Mouse (Mus musculus): ENCODE data around the gene Pbld1. TPM values are rescaled to one million over a fixed set of nuclear protein-coding genes. Genes with fewer than 3 reads are reported as not detected.

The Pbld1 gene
- total and polyA plus RNA-seq, 3 experiments: 0.47 to 0.50 TPM; not detected in 1

GRCm38 (mm10) chr10:63024580-63024910, 35.4 kb upstream of the Pbld1 start:
- no peak for DNase-seq (ENCODE audit: low read depth, low spot score)
- Histone ChIP-seq H3K27ac (ENCODE audit: control insufficient read depth, low read depth, low read length) (peak overlapping the region; percentile 98), H3K79me2 (ENCODE audit: control insufficient read depth, insufficient read depth, low read length, poor library complexity) (peaks cover 37% of the 10 kb centered on the region), H3K4me1 (ENCODE audit: control insufficient read depth in 1 of 2, insufficient read depth in 2 of 2, low read length in 2 of 2) (peaks cover 2 to 12% of the 10 kb centered on the region in 2 experiments), H3K9ac (ENCODE audit: control insufficient read depth, low read depth, low read length, poor library complexity, severe bottlenecking) (peak overlapping the region; percentile 89), H3K27me3 (ENCODE audit: control insufficient read depth in 1 of 2, insufficient read depth in 2 of 2, low read length in 2 of 2) (no peaks in the 10 kb centered on the region), H3K9me3 (replicated peaks; ENCODE audit: insufficient read depth, low read length) (no peaks in the 10 kb centered on the region), H3K36me3 (ENCODE audit: control insufficient read depth in 1 of 2, insufficient read depth in 2 of 2, low read length in 2 of 2) (peaks cover 0 to 29% of the 10 kb centered on the region in 2 experiments; a peak in 2 of 4 replicates), H3K4me3 (ENCODE audit: control insufficient read depth in 1 of 2, insufficient read depth in 1 of 2, low read depth in 2 of 2, low read length in 2 of 2) (peak overlapping the region; percentile 79 to 81)
- TF ChIP-seq SIN3A (IDR thresholded peaks at IDR 0.05; ENCODE audit: low read length) (no peak), ZC3H11A (IDR thresholded peaks at IDR 0.05; ENCODE audit: low read depth, low read length) (no peak), POLR2AphosphoS2 (IDR thresholded peaks at IDR 0.05; ENCODE audit: low read length) (no peak), HCFC1 (IDR thresholded peaks at IDR 0.05; ENCODE audit: low read depth, low read length) (no peak), POLR2AphosphoS5 (IDR thresholded peaks at IDR 0.05; ENCODE audit: borderline replicate concordance, low read depth, low read length) (no peak), RAD21 (IDR thresholded peaks at IDR 0.05; ENCODE audit: low read depth, low read length) (no peak), BHLHE40 (IDR thresholded peaks at IDR 0.05; ENCODE audit: borderline replicate concordance, low read depth, low read length) (no peak), CTCF (IDR thresholded peaks at IDR 0.05 in 2 of 3, conservative IDR thresholded peaks at IDR 0.05 in 1 of 3; ENCODE audit: control insufficient read depth in 1 of 3, insufficient read depth in 1 of 3, low read depth in 2 of 3, low read length in 3 of 3, poor library complexity in 1 of 3, severe bottlenecking in 1 of 3) (peak in 1 of 3 experiments; percentile 24; a peak in 2 of 6 replicates), CHD1 (IDR thresholded peaks at IDR 0.05; ENCODE audit: low read depth, low read length) (0 out of 2 replicates have a peak, but pooled peaks have one; percentile 67), SMC3 (IDR thresholded peaks at IDR 0.05; ENCODE audit: low read depth, low read length) (peak; percentile 30), ZKSCAN1 (IDR thresholded peaks at IDR 0.05; ENCODE audit: low read depth, low read length) (no peak), TBP (IDR thresholded peaks at IDR 0.05; ENCODE audit: low read depth, low read length) (no peak)

GRCm38 (mm10) chr10:63025016-63025415, 34.9 kb upstream of the Pbld1 start:
- H3K9ac ChIP-seq (ENCODE audit: control insufficient read depth, low read depth, low read length, poor library complexity, severe bottlenecking): peak overlapping the region; percentile 89
- H3K36me3 ChIP-seq (ENCODE audit: control insufficient read depth in 1 of 2, insufficient read depth in 2 of 2, low read length in 2 of 2): peaks cover 0 to 29% of the 10 kb centered on the region in 2 experiments; a peak in 2 of 4 replicates
- no peak overlapping the region for H3K27ac ChIP-seq (ENCODE audit: control insufficient read depth, low read depth, low read length)
- H3K4me1 ChIP-seq (ENCODE audit: control insufficient read depth in 1 of 2, insufficient read depth in 2 of 2, low read length in 2 of 2): peaks cover 2 to 12% of the 10 kb centered on the region in 2 experiments
- H3K4me3 ChIP-seq (ENCODE audit: control insufficient read depth in 1 of 2, insufficient read depth in 1 of 2, low read depth in 2 of 2, low read length in 2 of 2): peak overlapping the region; percentile 22 to 81; a peak in 3 of 4 replicates
- no peaks in the 10 kb centered on the region for H3K27me3 ChIP-seq (ENCODE audit: control insufficient read depth in 1 of 2, insufficient read depth in 2 of 2, low read length in 2 of 2)
- DNase-seq (ENCODE audit: low read depth, low spot score): peak; percentile 47
- H3K79me2 ChIP-seq (ENCODE audit: control insufficient read depth, insufficient read depth, low read length, poor library complexity): peaks cover 35% of the 10 kb centered on the region
- no peaks in the 10 kb centered on the region for H3K9me3 ChIP-seq (replicated peaks; ENCODE audit: insufficient read depth, low read length)
- TF ChIP-seq HCFC1 (IDR thresholded peaks at IDR 0.05; ENCODE audit: low read depth, low read length) (no peak), SIN3A (IDR thresholded peaks at IDR 0.05; ENCODE audit: low read length) (no peak), POLR2AphosphoS5 (IDR thresholded peaks at IDR 0.05; ENCODE audit: borderline replicate concordance, low read depth, low read length) (no peak), MXI1 (IDR thresholded peaks at IDR 0.05; ENCODE audit: low read depth, low read length) (no peak), RAD21 (IDR thresholded peaks at IDR 0.05; ENCODE audit: low read depth, low read length) (no peak), MYB (IDR thresholded peaks at IDR 0.05; ENCODE audit: low read depth, low read length) (no peak), USF2 (IDR thresholded peaks at IDR 0.05; ENCODE audit: borderline replicate concordance in 1 of 2, insufficient read depth in 1 of 2, low read depth in 1 of 2, low read length in 2 of 2) (no peak)
